In genomic region chr7:139246931-139247880, GRCm38 (mm10) we compare ENCODE assay signal across 8 mouse cellular contexts. TPM values are rescaled to one million over a fixed set of nuclear protein-coding genes. Genes with fewer than 3 reads are reported as not detected.
DNase-seq lines count a peak whose midpoint lies in the region; ATAC-seq and TF ChIP-seq lines count a peak whose summit lies in the region.

No protein-coding gene starts in this region.

- peak; percentile 49; the same call in 1 of the 2 replicates for ATAC-seq in embryonic facial prominence, embryonic 13.5 days (ENCODE audit: insufficient number of reproducible peaks, insufficient read depth, low FRiP score, low TSS enrichment, low read depth)
- no peak for ATAC-seq in heart, embryonic 11.5 days (replicated peaks; ENCODE audit: insufficient number of reproducible peaks, low FRiP score, low TSS enrichment)
- ATAC-seq in kidney, embryonic 15.5 days (replicated peaks; ENCODE audit: low FRiP score): peak; percentile 50
- ATAC-seq in liver, embryonic 14.5 days (ENCODE audit: insufficient read depth): peak; percentile 45

- H3K9ac ChIP-seq in embryonic facial prominence, embryonic 13.5 days: peak overlapping the region; percentile 84
- peak overlapping the region; percentile 80 for H3K9ac ChIP-seq in heart, embryonic 11.5 days (ENCODE audit: low read depth, low read length)
- H3K9ac ChIP-seq in kidney, embryonic 15.5 days: peak overlapping the region; percentile 68
- 0 out of 2 replicates have a peak overlapping the region, but pooled peaks have one; percentile 9 for H3K9ac ChIP-seq in liver, embryonic 14.5 days (replicated peaks)

- TF ChIP-seq POLR2A in spleen, adult 2 months (IDR thresholded peaks at IDR 0.05; ENCODE audit: low read depth, low read length): no peak

- TF ChIP-seq CTCF in spleen, adult 2 months (IDR thresholded peaks at IDR 0.05; ENCODE audit: extremely low read depth, insufficient read depth, insufficient read length, insufficient replicate concordance): no peak
- TF ChIP-seq CTCF in liver, embryonic 14.5 days (IDR thresholded peaks at IDR 0.05; ENCODE audit: low read depth): no peak

- peak overlapping the region; percentile 68 for H3K27ac ChIP-seq in spleen, adult 2 months (ENCODE audit: insufficient read depth, low read length)
- peak overlapping the region; percentile 82 for H3K27ac ChIP-seq in embryonic facial prominence, embryonic 13.5 days
- peak overlapping the region; percentile 80 for H3K27ac ChIP-seq in heart, embryonic 11.5 days (ENCODE audit: low read depth, low read length)
- peak overlapping the region; percentile 87 for H3K27ac ChIP-seq in kidney, embryonic 15.5 days
- no peak overlapping the region for H3K27ac ChIP-seq in liver, embryonic 14.5 days

- H3K36me3 ChIP-seq in spleen, adult 2 months (ENCODE audit: control insufficient read depth, insufficient read depth, low read length): no peaks in the 10 kb centered on the region
- H3K36me3 ChIP-seq in embryonic facial prominence, embryonic 13.5 days: no peaks in the 10 kb centered on the region
- no peaks in the 10 kb centered on the region for H3K36me3 ChIP-seq in heart, embryonic 11.5 days (ENCODE audit: control insufficient read depth, insufficient read depth, low read length)
- H3K36me3 ChIP-seq in kidney, embryonic 15.5 days: no peaks in the 10 kb centered on the region
- H3K36me3 ChIP-seq in liver, embryonic 14.5 days (replicated peaks; ENCODE audit: control insufficient read depth, insufficient read depth, low read depth): no peaks in the 10 kb centered on the region

- no peak for DNase-seq in spleen, adult 2 months (ENCODE audit: low read depth in 1 of 2, low spot score in 2 of 2)
- no peak for DNase-seq in spleen, postnatal 10 days (ENCODE audit: low spot score in 2 of 2)
- DNase-seq in liver, embryonic 14.5 days (ENCODE audit: low read depth in 3 of 3, low spot score in 3 of 3): no peak
- peak; percentile 58 for DNase-seq in neural tube, embryonic 10.5 days (ENCODE audit: extremely low spot score, low spot score)
- DNase-seq in yolk sac, embryonic 10.5 days (ENCODE audit: low spot score): peak; percentile 67

- peak overlapping the region; percentile 80 for H3K4me3 ChIP-seq in spleen, adult 2 months (ENCODE audit: extremely low read depth, insufficient read depth, insufficient read length)
- peak overlapping the region; percentile 66 for H3K4me3 ChIP-seq in embryonic facial prominence, embryonic 13.5 days
- H3K4me3 ChIP-seq in heart, embryonic 11.5 days (ENCODE audit: low read depth, low read length): peak overlapping the region; percentile 63
- peak overlapping the region; percentile 53 for H3K4me3 ChIP-seq in kidney, embryonic 15.5 days (replicated peaks)
- H3K4me3 ChIP-seq in liver, embryonic 14.5 days (ENCODE audit: insufficient read depth in 1 of 2, low read depth in 2 of 2, low read length in 2 of 2): peak overlapping the region; percentile 58 to 67

- peaks cover 4% of the 10 kb centered on the region for H3K27me3 ChIP-seq in spleen, adult 2 months (ENCODE audit: control insufficient read depth, insufficient read depth, low read length)
- no peaks in the 10 kb centered on the region for H3K27me3 ChIP-seq in embryonic facial prominence, embryonic 13.5 days
- no peaks in the 10 kb centered on the region for H3K27me3 ChIP-seq in heart, embryonic 11.5 days (ENCODE audit: control insufficient read depth, insufficient read depth, low read length)
- H3K27me3 ChIP-seq in kidney, embryonic 15.5 days: no peaks in the 10 kb centered on the region
- H3K27me3 ChIP-seq in liver, embryonic 14.5 days (ENCODE audit: control insufficient read depth, insufficient read depth, low read length): peaks cover 19% of the 10 kb centered on the region

- H3K9me3 ChIP-seq in embryonic facial prominence, embryonic 13.5 days: no peaks in the 10 kb centered on the region
- H3K9me3 ChIP-seq in heart, embryonic 11.5 days (replicated peaks; ENCODE audit: control insufficient read depth, low read length): no peaks in the 10 kb centered on the region
- H3K9me3 ChIP-seq in kidney, embryonic 15.5 days (replicated peaks): no peaks in the 10 kb centered on the region
- no peaks in the 10 kb centered on the region for H3K9me3 ChIP-seq in liver, embryonic 14.5 days (ENCODE audit: control insufficient read depth, low read length)

- 58% methylated on average over 38 of the region's 38 CpGs for WGBS in spleen, adult 2 months
- 4% methylated on average over 38 of the region's 38 CpGs for WGBS in embryonic facial prominence, embryonic 13.5 days
- 4% methylated on average over 38 of the region's 38 CpGs for WGBS in heart, embryonic 11.5 days (ENCODE audit: insufficient replicate concordance)
- 3% methylated on average over 38 of the region's 38 CpGs for WGBS in kidney, embryonic 15.5 days
- 11% methylated on average over 38 of the region's 38 CpGs for WGBS in liver, embryonic 14.5 days (ENCODE audit: insufficient replicate concordance)

- TF ChIP-seq EP300 in liver, embryonic 14.5 days (IDR thresholded peaks at IDR 0.05; ENCODE audit: low read depth): no peak

- peak overlapping the region; percentile 92 for H3K4me2 ChIP-seq in embryonic facial prominence, embryonic 13.5 days
- peak overlapping the region; percentile 92 for H3K4me2 ChIP-seq in heart, embryonic 11.5 days
- peak overlapping the region; percentile 94 for H3K4me2 ChIP-seq in kidney, embryonic 15.5 days
- peak overlapping the region; percentile 74 for H3K4me2 ChIP-seq in liver, embryonic 14.5 days (ENCODE audit: low read depth)

- peaks cover 7% of the 10 kb centered on the region for H3K4me1 ChIP-seq in spleen, adult 2 months (ENCODE audit: control insufficient read depth, insufficient read depth, insufficient read length)
- H3K4me1 ChIP-seq in embryonic facial prominence, embryonic 13.5 days: peaks cover 55% of the 10 kb centered on the region
- H3K4me1 ChIP-seq in heart, embryonic 11.5 days (ENCODE audit: control insufficient read depth, insufficient read depth, low read length): peaks cover 52% of the 10 kb centered on the region
- peaks cover 59% of the 10 kb centered on the region for H3K4me1 ChIP-seq in kidney, embryonic 15.5 days
- peaks cover 6 to 13% of the 10 kb centered on the region in 2 experiments for H3K4me1 ChIP-seq in liver, embryonic 14.5 days (replicated peaks; ENCODE audit: control insufficient read depth in 2 of 2, insufficient read depth in 2 of 2, low read length in 1 of 2)

RNA-seq across cellular contexts. Expression of gene Pwwp2b, which starts 1.1 kb away (rescaled TPM):
- polyA plus RNA-seq in spleen, adult 2 months (2012; rRNA removed): 6.4 and 7.6 TPM in 2 replicates
- polyA plus RNA-seq in embryonic facial prominence, embryonic 13.5 days (2015; fragmentation: Nextera tagmentation; extraction: Ambion mirVana): 13.7 and 16.0 TPM in 2 replicates
- polyA plus RNA-seq in heart, embryonic 11.5 days (2014; fragmentation: Nextera tagmentation; extraction: Ambion mirVana): 8.4 TPM in 2 replicates
- 8.1 and 8.7 TPM in 2 replicates for polyA plus RNA-seq in kidney, embryonic 15.5 days (2015; fragmentation: Nextera tagmentation; extraction: Ambion mirVana)
- 1.00 and 1.0 TPM in 2 replicates for polyA plus RNA-seq in liver, embryonic 14.5 days (2012; rRNA removed)
- 1.3 and 1.4 TPM in 2 replicates for polyA plus RNA-seq in liver, embryonic 14.5 days (2014; fragmentation: Nextera tagmentation; extraction: Ambion mirVana)

RNA-seq across cellular contexts. Expression of gene Stk32c, which starts 34.1 kb away (rescaled TPM):
- polyA plus RNA-seq in spleen, adult 2 months (2012; rRNA removed): 7.5 and 9.4 TPM in 2 replicates
- polyA plus RNA-seq in embryonic facial prominence, embryonic 13.5 days (2015; fragmentation: Nextera tagmentation; extraction: Ambion mirVana): 0.18 and 0.22 TPM in 2 replicates
- polyA plus RNA-seq in heart, embryonic 11.5 days (2014; fragmentation: Nextera tagmentation; extraction: Ambion mirVana): not detected in 2 replicates
- 0.14 and 0.16 TPM in 2 replicates for polyA plus RNA-seq in kidney, embryonic 15.5 days (2015; fragmentation: Nextera tagmentation; extraction: Ambion mirVana)
- 0.05 and 0.12 TPM in 2 replicates for polyA plus RNA-seq in liver, embryonic 14.5 days (2012; rRNA removed)
- not detected in 2 replicates for polyA plus RNA-seq in liver, embryonic 14.5 days (2014; fragmentation: Nextera tagmentation; extraction: Ambion mirVana)

RNA-seq across cellular contexts. Expression of gene Lrrc27, which starts 34.4 kb away (rescaled TPM):
- polyA plus RNA-seq in spleen, adult 2 months (2012; rRNA removed): 1.8 and 2.3 TPM in 2 replicates
- polyA plus RNA-seq in embryonic facial prominence, embryonic 13.5 days (2015; fragmentation: Nextera tagmentation; extraction: Ambion mirVana): 2.0 and 2.1 TPM in 2 replicates
- 4.9 and 6.2 TPM in 2 replicates for polyA plus RNA-seq in heart, embryonic 11.5 days (2014; fragmentation: Nextera tagmentation; extraction: Ambion mirVana)
- 2.9 and 3.0 TPM in 2 replicates for polyA plus RNA-seq in kidney, embryonic 15.5 days (2015; fragmentation: Nextera tagmentation; extraction: Ambion mirVana)
- polyA plus RNA-seq in liver, embryonic 14.5 days (2012; rRNA removed): 0.17 and 0.27 TPM in 2 replicates
- 0.49 and 0.52 TPM in 2 replicates for polyA plus RNA-seq in liver, embryonic 14.5 days (2014; fragmentation: Nextera tagmentation; extraction: Ambion mirVana)

Comparison
In these comparisons a context has a peak if more than half of its experiments do, and no peak if none do; other contexts are left out.
1. DNase-seq: peak in neural tube, embryonic 10.5 days (single experiment) and yolk sac, embryonic 10.5 days (single experiment); none in spleen, adult 2 months (0 of 2), spleen, postnatal 10 days (0 of 2) and liver, embryonic 14.5 days (0 of 3).
2. H3K9ac ChIP-seq: peak in every context shown above with its lines; median percentile 84 in embryonic facial prominence, embryonic 13.5 days; 80 in heart, embryonic 11.5 days; 68 in kidney, embryonic 15.5 days; 9 in liver, embryonic 14.5 days.
3. Peak in every context shown above with its lines, with median percentiles within 50 percentile points of each other: H3K4me3 ChIP-seq and H3K4me2 ChIP-seq.